Mouse (Mus musculus) layer of hippocampus, adult 11-12 months (tissue): ENCODE measurements at regions not wholly inside any gene's neighbourhood (a gene's known extent, or its start where the extent isn't known, plus 50 kb on each side); places are given as distances from the start of the nearest gene placed in this dataset.
"Not testable (repeated sequence)": the region's sequence is repeated elsewhere in the genome, so short reads cannot be mapped to it uniquely, and the experiment has no call there.

Source experiments
- DNase-seq: peaks from one replicate; pipeline ENCODE4 v3.0.0; 2022; ENCODE audit warnings: low spot score

DNA sequence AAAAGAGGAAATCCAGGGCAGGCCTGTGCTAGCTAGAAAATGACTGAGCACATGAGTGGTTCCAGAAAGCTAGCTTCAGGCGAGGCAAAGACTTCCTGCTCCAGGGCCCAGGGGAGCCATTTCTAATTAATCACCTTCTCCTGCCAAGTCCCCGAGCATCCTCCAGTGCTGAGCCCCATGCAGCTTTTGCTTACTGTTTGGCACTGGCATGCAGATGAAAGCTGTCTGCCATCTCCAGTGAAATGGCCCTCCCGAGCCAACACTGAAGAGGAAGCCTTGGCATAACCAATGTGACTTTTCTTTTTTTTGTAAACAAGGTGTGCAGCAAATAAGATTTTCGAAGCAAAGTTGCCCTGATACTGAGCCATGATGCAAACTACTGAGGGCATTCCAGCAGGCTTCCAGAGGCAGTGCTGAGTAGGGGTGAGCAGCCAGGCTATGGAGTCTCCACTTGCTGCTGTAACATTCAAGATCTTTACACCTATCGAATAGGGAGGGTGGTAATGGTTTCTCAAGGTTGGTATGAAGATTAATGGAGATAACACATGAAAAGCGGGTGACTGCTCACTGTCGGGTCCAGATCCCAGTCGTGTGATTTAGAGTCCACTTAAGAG, 125.4 kb upstream of the Immp2l start:
- DNase-seq: no peak

GRCm38 (mm10) chr12:40905650-40906338, 118.1 kb upstream of the Immp2l start:
- no peak for DNase-seq

- DNase-seq: no peak
Measured at GRCm38 (mm10) chr12:40906807-40907206, 117.1 kb upstream of the Immp2l start.

DNA sequence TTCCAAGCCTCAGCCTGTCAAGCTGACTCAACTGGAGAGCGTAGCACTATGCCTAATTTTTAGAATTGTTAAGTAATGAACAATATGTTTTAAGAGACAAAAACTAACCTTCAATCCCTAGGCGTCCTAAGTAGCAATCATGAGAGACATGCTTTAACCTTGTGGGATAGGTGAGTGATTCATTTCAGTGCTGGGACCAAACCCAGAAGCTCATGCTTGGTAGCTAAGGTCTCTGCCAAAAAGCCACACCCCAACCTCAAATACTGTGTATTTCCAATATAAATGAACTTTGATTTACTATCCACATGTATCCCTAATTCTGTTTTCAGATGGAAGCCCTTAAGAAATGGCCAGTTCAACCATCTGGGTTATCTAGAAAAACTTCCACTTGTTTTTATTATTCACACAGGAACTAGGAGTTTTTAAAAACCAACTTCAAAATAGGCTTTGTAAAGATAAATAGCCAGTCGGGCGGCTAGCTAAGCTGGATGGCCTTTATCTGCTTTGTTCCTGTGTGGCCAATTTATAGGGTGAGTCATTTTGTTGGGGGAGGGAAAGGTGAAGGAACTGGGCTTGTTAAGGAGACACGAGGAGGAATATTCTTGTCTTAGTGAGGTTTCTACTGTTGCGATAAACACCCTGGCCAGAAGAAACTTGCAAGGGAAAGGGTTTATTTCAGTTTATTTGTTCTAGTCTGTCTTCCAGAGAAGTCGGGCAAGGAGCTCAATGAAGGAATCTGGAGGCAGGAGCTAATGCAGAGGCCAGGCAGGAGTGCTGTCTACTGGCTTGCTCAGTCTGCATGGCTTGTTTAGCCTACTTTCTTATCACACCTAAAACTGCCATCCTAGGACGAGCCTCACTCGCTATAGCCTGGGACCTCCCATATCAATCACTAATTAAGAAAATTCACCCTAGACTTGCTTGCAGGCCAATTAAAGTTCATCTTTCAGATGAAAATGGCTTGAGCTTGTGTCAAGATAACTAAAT, 114.8 kb upstream of the Immp2l start:
- no peak for DNase-seq

GRCm38 (mm10) chr12:40917486-40917885, 106.4 kb upstream of the Immp2l start:
- DNase-seq: no peak

DNA sequence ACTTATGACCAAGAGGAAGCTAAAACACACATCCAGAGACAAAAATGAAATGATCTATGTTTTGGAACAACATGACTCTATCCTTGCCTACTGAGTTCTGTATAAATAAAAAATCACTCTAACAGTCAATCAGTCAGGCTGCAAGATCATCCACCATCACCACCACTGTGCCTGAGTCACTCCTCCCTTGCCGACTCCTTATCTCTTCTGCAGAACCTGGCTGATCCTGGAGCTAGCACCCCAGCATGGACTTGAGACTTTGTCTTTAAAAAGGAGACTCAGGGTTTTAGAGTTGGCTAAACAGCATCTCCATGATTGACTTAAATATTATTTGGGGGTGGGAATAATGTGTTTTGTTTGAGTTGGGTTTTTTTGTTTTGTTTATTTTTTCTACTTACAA, 101.9 kb upstream of the Immp2l start:
- no peak for DNase-seq

- no peak for DNase-seq
Measured at GRCm38 (mm10) chr12:40926681-40927080, 97.2 kb upstream of the Immp2l start.

DNA sequence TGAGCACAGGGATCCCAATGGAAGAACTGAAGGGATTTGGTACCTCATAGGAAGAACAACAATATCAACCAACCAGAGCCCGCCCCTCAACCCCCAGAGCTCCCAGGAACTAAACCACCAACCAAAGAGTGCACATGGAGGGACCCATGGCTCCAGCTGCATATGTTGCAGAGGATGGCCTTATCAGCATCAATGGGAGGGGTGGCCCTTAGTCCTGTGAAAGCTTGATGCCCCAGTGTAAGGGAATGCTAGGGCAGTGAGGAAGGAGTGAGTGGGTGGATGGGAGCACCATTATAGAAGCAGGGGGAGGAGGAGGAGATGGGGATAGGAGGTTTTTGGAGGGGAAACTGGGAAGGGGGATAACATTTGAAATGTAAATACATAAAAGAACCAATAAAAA, 94.5 kb upstream of the Immp2l start:
- not testable (repeated sequence) for DNase-seq

DNA sequence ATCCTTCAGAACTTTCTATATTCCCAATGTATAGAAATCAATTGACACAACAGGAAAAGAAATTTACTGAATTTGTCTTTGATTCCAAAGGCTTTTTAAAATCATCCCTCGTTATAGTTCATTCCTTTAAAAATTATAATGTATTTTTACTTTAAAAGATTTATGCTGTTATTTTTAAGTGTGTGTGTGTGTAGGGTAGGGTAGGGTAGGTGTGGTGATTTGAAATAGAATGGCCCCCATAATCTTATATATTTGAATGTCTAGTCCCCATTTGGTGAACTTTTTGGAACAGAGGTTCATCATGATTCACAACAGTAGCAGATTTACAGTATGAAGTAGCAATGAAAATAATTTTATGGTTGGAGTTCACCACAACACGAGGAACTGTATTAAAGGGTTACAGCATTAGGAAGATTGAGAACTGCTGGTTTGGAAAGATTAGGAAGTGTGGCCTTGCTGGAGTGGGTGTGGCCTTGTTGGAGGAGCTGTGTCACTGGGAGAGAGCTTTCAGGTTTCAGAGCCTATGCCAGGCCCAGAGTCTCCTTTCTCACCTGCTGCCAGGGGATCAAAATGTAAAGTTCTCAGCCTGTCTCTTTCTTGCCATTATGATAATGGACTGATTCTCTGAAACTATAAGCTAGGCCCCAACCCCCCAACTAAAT, 88.7 kb upstream of the Immp2l start:
- no peak for DNase-seq

DNA sequence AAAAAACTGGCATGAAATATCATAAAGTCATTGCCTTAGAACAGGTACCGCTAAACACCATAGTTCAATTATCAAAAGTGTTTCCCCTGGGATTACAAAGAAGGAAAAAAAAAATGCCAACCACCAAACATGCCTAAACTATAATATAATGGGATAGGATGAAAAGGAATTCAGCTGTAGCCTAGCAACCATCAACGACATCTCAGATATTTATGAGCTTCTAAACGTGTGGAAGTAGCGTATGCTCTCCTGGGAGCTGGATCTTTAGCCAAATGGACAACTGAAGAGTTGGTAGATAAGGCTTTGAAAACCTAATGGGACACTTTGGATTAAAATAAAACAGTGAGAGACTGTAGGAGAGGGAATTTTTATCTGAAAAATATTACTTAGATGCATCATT, 86.9 kb upstream of the Immp2l start:
- no peak for DNase-seq

GRCm38 (mm10) chr12:40946888-40947287, 77.0 kb upstream of the Immp2l start:
- DNase-seq: no peak

GRCm38 (mm10) chr12:40949580-40949979, 74.3 kb upstream of the Immp2l start:
- no peak for DNase-seq

DNA sequence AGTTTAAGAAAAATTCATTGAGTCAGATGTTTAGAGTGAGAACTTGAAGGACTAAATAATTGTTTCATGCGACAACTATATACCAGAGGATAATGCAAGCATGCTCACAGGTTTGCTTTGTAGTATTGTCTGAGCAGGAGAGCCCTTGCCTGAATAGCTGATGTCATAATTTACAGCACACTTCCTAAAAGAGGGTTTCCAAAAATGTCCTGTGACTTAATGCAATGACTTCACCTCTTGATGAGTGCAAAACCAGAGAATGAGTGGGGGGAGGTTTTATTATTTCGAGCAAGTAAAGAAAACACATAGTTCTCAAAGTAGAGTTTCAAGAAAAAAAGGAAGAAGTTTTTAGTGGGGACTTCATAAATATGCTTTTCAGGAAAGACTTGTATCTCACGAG, 65.4 kb upstream of the Immp2l start:
- DNase-seq: no peak

GRCm38 (mm10) chr12:40964996-40965395, 58.9 kb upstream of the Immp2l start:
- DNase-seq: no peak

- no peak for DNase-seq
Measured at GRCm38 (mm10) chr12:40966308-40966707, 57.6 kb upstream of the Immp2l start.

DNA sequence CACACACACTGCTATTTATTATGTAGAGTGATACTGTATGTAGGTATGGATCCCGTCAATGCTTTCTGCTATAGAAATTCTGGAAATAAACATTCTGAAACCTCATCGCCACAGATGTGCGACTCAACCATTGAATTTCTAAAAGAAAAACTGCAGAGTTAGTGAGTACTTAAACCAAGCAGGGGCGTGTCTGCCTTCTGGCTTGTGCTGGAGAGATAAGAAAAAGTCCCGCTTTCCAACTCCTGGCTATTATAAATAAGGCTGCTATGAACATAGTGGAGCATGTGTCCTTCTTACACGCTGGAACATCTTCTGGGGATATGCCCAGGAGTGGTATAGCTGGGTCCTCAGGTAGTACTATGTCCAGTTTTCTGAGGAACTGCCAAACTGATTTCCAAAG, 57.2 kb upstream of the Immp2l start:
- DNase-seq: not testable (repeated sequence)

DNA sequence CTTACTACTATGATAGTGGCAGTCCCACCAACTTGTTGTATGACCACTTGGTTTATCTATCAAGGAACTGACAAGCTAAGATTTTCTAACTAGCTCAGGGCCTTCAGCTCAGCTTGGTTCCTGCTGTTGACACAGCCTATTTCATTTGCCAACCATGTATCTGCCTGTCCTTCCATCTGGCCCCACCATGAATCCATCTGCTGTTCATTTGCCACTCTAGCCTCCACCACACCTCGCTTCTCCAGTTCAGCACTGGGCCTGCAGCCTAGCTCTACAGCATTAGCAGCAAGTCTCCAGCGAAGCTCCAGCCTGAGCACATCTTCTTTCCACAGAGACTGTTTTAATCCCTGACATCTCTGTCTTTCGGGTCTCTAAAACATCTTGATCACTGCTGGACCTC, 51.0 kb upstream of the Immp2l start:
- peak; percentile 7 for DNase-seq
